ENCODE assay signal across 8 mouse cellular contexts in genomic region chr16:44141483-44141882, GRCm38 (mm10). TPM values are rescaled to one million over a fixed set of nuclear protein-coding genes. Genes with fewer than 3 reads are reported as not detected.
DNase-seq lines count a peak whose midpoint lies in the region; ATAC-seq and TF ChIP-seq lines count a peak whose summit lies in the region.

No protein-coding gene starts in this region.

- no peaks in the 10 kb centered on the region for H3K9me3 ChIP-seq in heart, embryonic 14.5 days (ENCODE audit: control insufficient read depth, low read length)
- H3K9me3 ChIP-seq in limb, embryonic 14.5 days (ENCODE audit: control insufficient read depth, low read length) = no peaks in the 10 kb centered on the region

- H3K27me3 ChIP-seq in heart, embryonic 14.5 days (ENCODE audit: control insufficient read depth, insufficient read depth, low read length) = no peaks in the 10 kb centered on the region
- no peaks in the 10 kb centered on the region for H3K27me3 ChIP-seq in limb, embryonic 14.5 days (ENCODE audit: control insufficient read depth, insufficient read depth, low read length)

- H3K9ac ChIP-seq in heart, embryonic 14.5 days (ENCODE audit: low read length) = peak overlapping the region; percentile 96
- H3K9ac ChIP-seq in limb, embryonic 14.5 days (ENCODE audit: low read depth, low read length, severe bottlenecking) = no peak overlapping the region; the same call in 1 of the 2 replicates

- H3K4me1 ChIP-seq in heart, embryonic 14.5 days (ENCODE audit: control insufficient read depth in 2 of 2, insufficient read depth in 2 of 2, low read length in 2 of 2) = peaks cover 0 to 20% of the 10 kb centered on the region in 2 experiments; a peak in 2 of 4 replicates
- peaks cover 11% of the 10 kb centered on the region for H3K4me1 ChIP-seq in limb, embryonic 14.5 days (ENCODE audit: control insufficient read depth, insufficient read depth, low read length)

- H3K4me3 ChIP-seq in heart, embryonic 14.5 days (ENCODE audit: control insufficient read depth in 1 of 2, insufficient read depth in 1 of 2, low read depth in 1 of 2, low read length in 2 of 2) = peak overlapping the region in 1 of 2 experiments; percentile 98; a peak in 2 of 4 replicates
- peak overlapping the region; percentile 95; the same call in 1 of the 2 replicates for H3K4me3 ChIP-seq in limb, embryonic 14.5 days (replicated peaks; ENCODE audit: low read length)

- 17% methylated on average over 6 of the region's 6 CpGs for WGBS in heart, embryonic 14.5 days
- WGBS in limb, embryonic 14.5 days = 48% methylated on average over 6 of the region's 6 CpGs

- ATAC-seq in heart, embryonic 14.5 days (ENCODE audit: insufficient number of reproducible peaks, insufficient read depth, low FRiP score, low read depth) = no peak
- no peak for ATAC-seq in limb, embryonic 14.5 days (ENCODE audit: low FRiP score, low read depth)

- peak; percentile 13 for DNase-seq in kidney, adult 11 months
- DNase-seq in kidney, postnatal 4 days = no peak
- DNase-seq in NIH3T3 (ENCODE audit: low read depth) (peak; percentile 42), MN1 (ENCODE audit: low spot score) (no peak)
- DNase-seq in limb, embryonic 14.5 days (ENCODE audit: low spot score) = peak; percentile 47
- peak; percentile 58 for DNase-seq in telencephalon, adult 2 months (ENCODE audit: low read depth, low spot score)
- DNase-seq in embryo, embryonic 11 days = no peak

- no peak for TF ChIP-seq POLR2A in limb, embryonic 14.5 days (IDR thresholded peaks at IDR 0.05; ENCODE audit: borderline replicate concordance, extremely low read depth, insufficient read depth, insufficient read length)

- peak overlapping the region in 1 of 2 experiments; percentile 50; a peak in 1 of 4 replicates for H3K27ac ChIP-seq in heart, embryonic 14.5 days (replicated peaks in 1 of 2; ENCODE audit: control insufficient read depth in 1 of 2, insufficient read depth in 1 of 2, low read depth in 2 of 2, low read length in 2 of 2)
- no peak overlapping the region for H3K27ac ChIP-seq in limb, embryonic 14.5 days (replicated peaks; ENCODE audit: low read depth, low read length)

- H3K36me3 ChIP-seq in heart, embryonic 14.5 days (ENCODE audit: control insufficient read depth, insufficient read depth, low read length) = no peaks in the 10 kb centered on the region
- no peaks in the 10 kb centered on the region for H3K36me3 ChIP-seq in limb, embryonic 14.5 days (ENCODE audit: control insufficient read depth, insufficient read depth, low read length)

- H3K4me2 ChIP-seq in heart, embryonic 14.5 days (ENCODE audit: low read length) = peak overlapping the region; percentile 74
- H3K4me2 ChIP-seq in limb, embryonic 14.5 days (replicated peaks; ENCODE audit: low read depth, low read length, severe bottlenecking) = peak overlapping the region; percentile 90

RNA-seq across cellular contexts. Expression of gene Naa50, which starts 1.9 kb away (rescaled TPM):
- polyA plus RNA-seq in heart, embryonic 14.5 days (2014; fragmentation: Nextera tagmentation; extraction: Ambion mirVana) = 45.4 and 46.6 TPM in 2 replicates
- polyA plus RNA-seq in limb, embryonic 14.5 days (2012; rRNA removed) = 30.5 and 38.6 TPM in 2 replicates
- polyA plus RNA-seq in limb, embryonic 14.5 days (2014; fragmentation: Nextera tagmentation; extraction: Ambion mirVana) = 71.2 and 71.7 TPM in 2 replicates

RNA-seq across cellular contexts. Expression of gene Atp6v1a, which starts 2.0 kb away (rescaled TPM):
- polyA plus RNA-seq in heart, embryonic 14.5 days (2014; fragmentation: Nextera tagmentation; extraction: Ambion mirVana) = 45.4 and 54.9 TPM in 2 replicates
- polyA plus RNA-seq in limb, embryonic 14.5 days (2012; rRNA removed) = 31.6 and 32.9 TPM in 2 replicates
- 56.8 and 64.4 TPM in 2 replicates for polyA plus RNA-seq in limb, embryonic 14.5 days (2014; fragmentation: Nextera tagmentation; extraction: Ambion mirVana)

RNA-seq across cellular contexts. Expression of gene Usf3, which starts 31.6 kb away (rescaled TPM):
- polyA plus RNA-seq in heart, embryonic 14.5 days (2014; fragmentation: Nextera tagmentation; extraction: Ambion mirVana) = 4.1 and 4.7 TPM in 2 replicates
- 9.2 and 10.3 TPM in 2 replicates for polyA plus RNA-seq in limb, embryonic 14.5 days (2012; rRNA removed)
- polyA plus RNA-seq in limb, embryonic 14.5 days (2014; fragmentation: Nextera tagmentation; extraction: Ambion mirVana) = 4.7 and 5.1 TPM in 2 replicates

Comparison
In these comparisons a context has a peak if more than half of its experiments do, and no peak if none do; other contexts are left out.
1. DNase-seq: peak in kidney, adult 11 months (single experiment), NIH3T3 (single experiment), limb, embryonic 14.5 days (single experiment) and telencephalon, adult 2 months (single experiment); none in kidney, postnatal 4 days (0 of 2), MN1 (single experiment) and embryo, embryonic 11 days (single experiment).